Mouse (Mus musculus) kidney, adult 2 months (tissue): ENCODE data around the gene Ttpal.

Experiments used
- CTCF ChIP-seq: fragments of 200-500 bp; conservative IDR thresholded peaks from 2 replicates; pipeline ENCODE4 v1.5.1; 2011; ENCODE audit warnings: low read depth, mild to moderate bottlenecking, control low read depth, low read length, moderate library complexity, mixed read lengths; ENCODE audit not compliant: insufficient read depth, insufficient read length
- POLR2A ChIP-seq: fragments of 200-500 bp; IDR thresholded peaks from one replicate; pipeline ENCODE4 v1.6.1; 2011; ENCODE audit warnings: low read depth, low read length, control low read depth

GRCm38 (mm10) chr2:163611176-163611575 is 9.1 kb downstream of the Ttpal start:
- TF ChIP-seq CTCF (no peak), POLR2A (no peak)
